Mouse (Mus musculus): ENCODE results near the gene Tmem25. TPM values are rescaled to one million over a fixed set of nuclear protein-coding genes. Genes with fewer than 3 reads are reported as not detected.
"Not testable (repeated sequence)": the region's sequence is repeated elsewhere in the genome, so short reads cannot be mapped to it uniquely, and the experiment has no call there.

Tmem25 gene
- polyA plus RNA-seq, 1 experiment from 2014 or later: 2.4 TPM

GRCm38 (mm10) chr9:44768029-44768394, 31.1 kb downstream of the Tmem25 start:
- 47% methylated on average over 7 of the region's 9 CpGs for WGBS
- H3K4me1 ChIP-seq (replicated peaks; ENCODE audit: control insufficient read depth, insufficient read depth, low read length); H3K9ac ChIP-seq (ENCODE audit: low read length); H3K9me3 ChIP-seq (ENCODE audit: control insufficient read depth, low read length); DNase-seq (ENCODE audit: low spot score); H3K27ac ChIP-seq (ENCODE audit: low read depth, low read length); ATAC-seq (replicated peaks; ENCODE audit: low FRiP score); H3K27me3 ChIP-seq (ENCODE audit: control insufficient read depth, insufficient read depth, low read length); H3K36me3 ChIP-seq (ENCODE audit: control insufficient read depth, insufficient read depth, low read length): not testable (repeated sequence)
- peak overlapping the region; percentile 27; the same call in 1 of the 2 replicates for H3K4me2 ChIP-seq (ENCODE audit: low read depth, low read length, severe bottlenecking)
- peak overlapping the region; percentile 99 for H3K4me3 ChIP-seq (ENCODE audit: low read depth, low read length)

- 0 out of 2 replicates have a peak, but pooled peaks cover 7% of the 10 kb centered on the region for H3K4me1 ChIP-seq (replicated peaks; ENCODE audit: control insufficient read depth, insufficient read depth, low read length)
- peak; percentile 86 for ATAC-seq (replicated peaks; ENCODE audit: low FRiP score)
- H3K27me3 ChIP-seq (ENCODE audit: control insufficient read depth, insufficient read depth, low read length): no peaks in the 10 kb centered on the region
- no peaks in the 10 kb centered on the region for H3K36me3 ChIP-seq (ENCODE audit: control insufficient read depth, insufficient read depth, low read length)
- H3K9me3 ChIP-seq (ENCODE audit: control insufficient read depth, low read length): no peaks in the 10 kb centered on the region
- H3K27ac ChIP-seq (ENCODE audit: low read depth, low read length): peak within 1 kb of the TSS; percentile 82
- H3K4me2 ChIP-seq (ENCODE audit: low read depth, low read length, severe bottlenecking): peak within 1 kb of the TSS; percentile 94
- DNase-seq (ENCODE audit: low spot score): peak; percentile 95
- H3K9ac ChIP-seq (ENCODE audit: low read length): peak within 1 kb of the TSS; percentile 94
- under 1% methylated on average over 65 of the region's 82 CpGs for WGBS
- H3K4me3 ChIP-seq (ENCODE audit: low read depth, low read length): peak within 1 kb of the TSS; percentile 99
Measured at GRCm38 (mm10) chr9:44767101-44768028, 31.7 kb downstream of the Tmem25 start, which contains the start of the genes Arcn1 and Ift46. Arcn1 (minus strand) TSS chr9:44767845. Ift46 (plus strand) TSS chr9:44767908.

- ATAC-seq (replicated peaks; ENCODE audit: low FRiP score): no peak
- no peak for DNase-seq (ENCODE audit: low spot score)
- no peak overlapping the region for H3K9ac ChIP-seq (ENCODE audit: low read length)
Measured at GRCm38 (mm10) chr9:44760873-44761272, 38.2 kb downstream of the Tmem25 start.

GRCm38 (mm10) chr9:44748473-44748872, 50.6 kb downstream of the Tmem25 start:
- Histone ChIP-seq H3K27me3 (ENCODE audit: control insufficient read depth, insufficient read depth, low read length) (no peaks in the 10 kb centered on the region), H3K4me2 (ENCODE audit: low read depth, low read length, severe bottlenecking) (no peak overlapping the region), H3K27ac (ENCODE audit: low read depth, low read length) (no peak overlapping the region), H3K9ac (ENCODE audit: low read length) (no peak overlapping the region), H3K4me1 (replicated peaks; ENCODE audit: control insufficient read depth, insufficient read depth, low read length) (no peaks in the 10 kb centered on the region), H3K36me3 (ENCODE audit: control insufficient read depth, insufficient read depth, low read length) (peaks cover 13% of the 10 kb centered on the region; the same call in 1 of the 2 replicates), H3K9me3 (ENCODE audit: control insufficient read depth, low read length) (no peaks in the 10 kb centered on the region), H3K4me3 (ENCODE audit: low read depth, low read length) (no peak overlapping the region)
- ATAC-seq (replicated peaks; ENCODE audit: low FRiP score): no peak
- WGBS: 95% methylated on average over 7 of the region's 7 CpGs
- no peak for DNase-seq (ENCODE audit: low spot score)

More at GRCm38 (mm10) chr9:44760873-44761272, 38.2 kb downstream of the Tmem25 start:
- WGBS: 88% methylated on average over 2 of the region's 2 CpGs
- Histone ChIP-seq H3K27me3 (ENCODE audit: control insufficient read depth, insufficient read depth, low read length) (no peaks in the 10 kb centered on the region), H3K27ac (ENCODE audit: low read depth, low read length) (no peak overlapping the region), H3K4me1 (replicated peaks; ENCODE audit: control insufficient read depth, insufficient read depth, low read length) (0 out of 2 replicates have a peak, but pooled peaks cover 4% of the 10 kb centered on the region), H3K9me3 (ENCODE audit: control insufficient read depth, low read length) (no peaks in the 10 kb centered on the region), H3K36me3 (ENCODE audit: control insufficient read depth, insufficient read depth, low read length) (no peaks in the 10 kb centered on the region; the same call in 1 of the 2 replicates), H3K4me2 (ENCODE audit: low read depth, low read length, severe bottlenecking) (no peak overlapping the region), H3K4me3 (ENCODE audit: low read depth, low read length) (no peak overlapping the region)

GRCm38 (mm10) chr9:44747341-44747740, 51.8 kb downstream of the Tmem25 start:
- Histone ChIP-seq H3K27me3 (ENCODE audit: control insufficient read depth, insufficient read depth, low read length) (no peaks in the 10 kb centered on the region), H3K9me3 (ENCODE audit: control insufficient read depth, low read length) (no peaks in the 10 kb centered on the region), H3K36me3 (ENCODE audit: control insufficient read depth, insufficient read depth, low read length) (peaks cover 13% of the 10 kb centered on the region; the same call in 1 of the 2 replicates), H3K4me3 (ENCODE audit: low read depth, low read length) (no peak overlapping the region), H3K27ac (ENCODE audit: low read depth, low read length) (no peak overlapping the region), H3K4me1 (replicated peaks; ENCODE audit: control insufficient read depth, insufficient read depth, low read length) (no peaks in the 10 kb centered on the region), H3K4me2 (ENCODE audit: low read depth, low read length, severe bottlenecking) (no peak overlapping the region), H3K9ac (ENCODE audit: low read length) (no peak overlapping the region)
- WGBS: 88% methylated on average over 3 of the region's 3 CpGs
- ATAC-seq (replicated peaks; ENCODE audit: low FRiP score) (no peak), DNase-seq (ENCODE audit: low spot score) (no peak)

GRCm38 (mm10) chr9:44746666-44747065, 52.4 kb downstream of the Tmem25 start:
- H3K9me3 ChIP-seq (ENCODE audit: control insufficient read depth, low read length): no peaks in the 10 kb centered on the region
- no peak for ATAC-seq (replicated peaks; ENCODE audit: low FRiP score)
- H3K27me3 ChIP-seq (ENCODE audit: control insufficient read depth, insufficient read depth, low read length): no peaks in the 10 kb centered on the region
- no peak overlapping the region for H3K4me3 ChIP-seq (ENCODE audit: low read depth, low read length)
- no peak overlapping the region for H3K27ac ChIP-seq (ENCODE audit: low read depth, low read length)
- H3K36me3 ChIP-seq (ENCODE audit: control insufficient read depth, insufficient read depth, low read length): peaks cover 13% of the 10 kb centered on the region; the same call in 1 of the 2 replicates
- no peak overlapping the region for H3K4me2 ChIP-seq (ENCODE audit: low read depth, low read length, severe bottlenecking)
- no peaks in the 10 kb centered on the region for H3K4me1 ChIP-seq (replicated peaks; ENCODE audit: control insufficient read depth, insufficient read depth, low read length)
- no peak for DNase-seq (ENCODE audit: low spot score)
- H3K9ac ChIP-seq (ENCODE audit: low read length): no peak overlapping the region
- WGBS: 96% methylated on average over 3 of the region's 3 CpGs

GRCm38 (mm10) chr9:44745371-44745770, 53.7 kb downstream of the Tmem25 start:
- Histone ChIP-seq H3K36me3 (ENCODE audit: control insufficient read depth, insufficient read depth, low read length) (peaks cover 10% of the 10 kb centered on the region; the same call in 1 of the 2 replicates), H3K27me3 (ENCODE audit: control insufficient read depth, insufficient read depth, low read length) (no peaks in the 10 kb centered on the region), H3K9ac (ENCODE audit: low read length) (no peak overlapping the region), H3K4me1 (replicated peaks; ENCODE audit: control insufficient read depth, insufficient read depth, low read length) (no peaks in the 10 kb centered on the region), H3K27ac (ENCODE audit: low read depth, low read length) (no peak overlapping the region), H3K4me3 (ENCODE audit: low read depth, low read length) (no peak overlapping the region), H3K9me3 (ENCODE audit: control insufficient read depth, low read length) (no peaks in the 10 kb centered on the region), H3K4me2 (ENCODE audit: low read depth, low read length, severe bottlenecking) (no peak overlapping the region)
- ATAC-seq (replicated peaks; ENCODE audit: low FRiP score) (no peak), DNase-seq (ENCODE audit: low spot score) (no peak)
- WGBS: 94% methylated on average over 7 of the region's 7 CpGs

All from forebrain, embryonic 11.5 days (tissue).